Mouse (Mus musculus) adrenal gland, adult 18-20 months (tissue): Measurements from ENCODE around the gene Pnmal1. TPM values are rescaled to one million over a fixed set of nuclear protein-coding genes. Genes with fewer than 3 reads are reported as not detected.

Source experiments
- DNase-seq, 2 experiments: peaks; one replicate each; pipeline ENCODE4 v3.0.0; 2021 to 2022; ENCODE audit warnings: low spot score in 2 of 2
- total RNA-seq, 2 experiments: library from RNA; stranded (reverse); gene quantifications; 1 replicate in 1 of 2; 2 replicates in 1 of 2; pipeline ENCODE4 v1.2.3; 2021

The Pnmal1 gene
- total RNA-seq, 2 experiments from 2014 or later = 3.5 to 4.0 TPM

- DNase-seq = no peak
These were observed 36.0 kb upstream of the Pnmal1 start for GRCm38 (mm10) chr7:16923283-16924036.

GRCm38 (mm10) chr7:16924037-16924834 is 35.2 kb upstream of the Pnmal1 start, which contains the start of gene Calm3:
Calm3 (minus strand) TSS chr7:16924114.
- DNase-seq = peak; percentile 98

DNA sequence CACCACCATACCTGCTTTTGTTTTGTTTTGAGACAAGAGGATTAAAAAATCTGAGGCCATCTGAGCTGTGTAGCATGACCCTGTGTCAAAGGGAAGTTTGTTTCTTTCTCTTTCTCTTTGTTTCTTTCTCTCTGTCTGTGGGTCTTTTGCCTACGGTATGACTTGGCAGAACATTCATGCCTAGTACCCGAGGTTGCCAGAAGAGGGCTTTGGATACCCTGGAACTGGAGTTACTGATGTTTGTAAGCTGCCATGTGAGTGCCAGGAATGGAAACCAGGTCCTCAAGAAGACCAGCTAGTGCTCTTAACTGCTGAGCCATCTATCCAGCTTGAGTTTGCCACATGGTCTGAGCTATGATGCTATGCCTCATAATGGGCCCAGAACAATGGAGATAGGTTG is 31.1 kb upstream of the Pnmal1 start:
- DNase-seq = no peak

DNA sequence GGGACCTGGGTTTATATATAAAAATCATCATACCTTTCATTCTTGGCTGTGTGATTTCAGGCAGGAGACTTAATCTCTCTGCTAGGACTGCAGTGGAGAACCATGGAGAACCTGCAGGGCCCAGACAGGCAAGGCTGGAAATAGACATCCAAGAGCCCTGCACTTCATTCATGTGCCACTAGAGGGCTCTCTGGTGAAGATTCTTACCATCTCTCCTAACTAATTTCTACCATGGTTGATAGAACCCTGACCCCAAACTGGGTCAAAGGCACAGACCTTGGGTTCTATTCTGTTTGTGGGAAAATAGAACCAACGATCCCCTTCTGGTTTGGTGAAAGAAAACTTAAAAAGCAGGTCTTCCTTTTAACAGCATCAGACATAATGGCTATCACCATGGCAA is 28.6 kb upstream of the Pnmal1 start:
- no peak for DNase-seq

DNA sequence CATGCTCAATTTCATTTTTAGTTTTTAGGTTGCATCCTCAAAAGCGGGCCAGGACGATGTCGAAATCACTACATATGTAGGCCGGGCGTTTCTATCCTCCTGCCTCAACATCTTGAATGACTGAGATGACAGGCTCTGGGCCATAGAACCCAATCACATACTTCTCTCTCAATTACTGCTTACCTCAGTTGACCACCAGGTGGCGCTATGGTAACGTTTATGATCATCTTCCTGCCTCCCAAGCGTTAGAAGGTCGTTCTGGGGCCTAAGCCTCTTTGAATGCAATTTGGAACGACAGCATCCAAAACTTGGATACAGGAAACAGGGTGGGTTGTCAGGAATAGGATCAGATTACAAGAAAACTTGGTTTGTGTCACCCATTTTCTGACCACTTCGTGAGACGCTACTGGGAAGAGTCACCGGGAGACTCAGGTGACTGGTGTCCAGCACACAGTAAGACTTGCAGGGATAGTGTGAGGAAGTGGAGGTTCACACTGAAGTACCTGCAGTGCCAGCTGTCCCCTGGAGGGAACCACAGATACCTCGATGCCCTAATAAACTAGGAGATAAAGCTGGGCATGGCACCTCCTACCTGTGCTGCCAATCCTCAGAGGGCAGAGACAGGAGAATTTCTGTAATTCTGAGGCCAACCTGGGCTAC is 27.4 kb upstream of the Pnmal1 start:
- peak; percentile 81 to 83 for DNase-seq

- no peak for DNase-seq
These were observed 26.5 kb upstream of the Pnmal1 start for GRCm38 (mm10) chr7:16932704-16933577.

DNA sequence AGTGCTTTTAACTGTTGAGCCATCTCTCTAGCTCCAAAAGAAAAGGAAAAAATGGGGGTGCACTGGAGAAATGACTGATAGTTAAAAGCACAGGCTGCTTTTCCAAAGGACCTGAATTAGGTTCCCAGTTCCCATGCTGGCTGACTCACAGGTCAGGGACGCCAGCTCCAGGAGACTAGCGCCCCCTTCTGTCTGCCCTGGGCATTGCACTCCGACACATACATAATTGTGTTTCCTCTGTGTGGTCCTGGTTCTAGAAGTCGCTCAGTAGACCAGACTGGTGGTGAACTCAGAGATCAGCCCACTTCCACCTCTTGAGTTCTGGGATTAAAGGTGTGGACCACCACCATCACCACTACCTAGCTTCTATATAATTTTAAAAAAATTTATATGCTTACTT is 22.2 kb upstream of the Pnmal1 start:
- no peak for DNase-seq

GRCm38 (mm10) chr7:16938117-16938791 is 21.2 kb upstream of the Pnmal1 start:
- no peak for DNase-seq

DNA sequence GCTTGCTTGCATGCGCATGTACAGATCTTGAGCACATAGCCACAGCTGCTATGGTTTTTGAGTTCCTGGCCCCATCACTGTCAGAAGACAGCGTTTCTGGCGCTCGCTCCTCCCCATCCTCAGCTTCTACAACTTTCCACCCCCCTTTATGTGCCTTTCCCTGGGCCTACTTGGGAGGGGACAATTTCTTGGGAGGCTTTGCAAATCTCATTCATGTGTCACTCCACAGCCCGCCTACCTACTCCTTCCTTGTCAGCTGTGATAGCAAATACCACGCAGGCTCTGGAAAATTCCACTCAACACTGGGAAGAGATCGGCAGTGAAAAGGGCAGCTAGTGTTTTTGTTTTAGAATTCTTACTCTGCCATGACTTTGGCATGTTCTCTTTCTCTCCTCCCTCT is 19.2 kb upstream of the Pnmal1 start:
- no peak for DNase-seq

DNA sequence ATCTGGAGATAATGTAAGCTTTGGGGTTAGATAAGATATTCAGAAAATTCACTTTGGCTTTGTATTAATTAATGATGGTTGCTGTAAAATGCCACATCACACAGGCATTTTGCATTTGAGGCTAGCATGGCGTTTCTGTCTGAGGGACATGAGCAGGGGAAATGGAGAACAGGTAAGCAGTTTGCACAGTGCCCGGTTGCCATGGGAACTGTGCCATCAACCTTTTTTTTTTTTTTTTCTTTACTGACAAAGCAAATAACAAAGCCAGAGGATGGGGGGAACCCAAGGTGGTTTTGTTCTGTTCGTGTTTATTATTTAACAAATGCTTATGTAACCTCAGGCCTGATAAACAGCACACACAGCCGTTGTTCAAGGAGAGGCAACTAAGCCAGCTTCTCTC is 16.6 kb upstream of the Pnmal1 start:
- no peak for DNase-seq

GRCm38 (mm10) chr7:16944061-16944807 is 15.2 kb upstream of the Pnmal1 start, which contains the start of gene Pnmal2:
Pnmal2 (plus strand) TSS chr7:16944682.
- DNase-seq = peak; percentile 70 to 79

GRCm38 (mm10) chr7:16944808-16945315 is 14.6 kb upstream of the Pnmal1 start:
- no peak for DNase-seq

DNA sequence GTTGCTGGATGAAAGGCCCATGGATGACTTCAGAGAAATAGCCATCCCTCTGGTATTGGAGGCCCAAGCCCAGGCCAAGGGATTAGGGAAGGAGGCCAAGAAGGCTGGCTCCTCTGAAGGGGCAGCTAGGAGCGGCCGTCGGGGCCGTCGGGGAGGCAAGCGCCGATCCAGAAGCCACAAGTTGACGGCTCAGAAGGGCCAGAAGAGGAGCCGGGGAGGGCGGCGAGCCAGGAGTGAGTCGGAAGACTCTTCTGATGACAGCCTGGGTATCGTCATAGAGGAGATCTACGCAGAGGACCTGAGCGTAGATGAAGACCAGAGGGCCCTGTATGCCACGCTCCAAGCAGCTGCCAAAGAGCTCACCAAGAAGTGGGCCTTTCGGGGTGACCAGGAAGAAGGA is 14.1 kb upstream of the Pnmal1 start:
- DNase-seq = no peak

GRCm38 (mm10) chr7:16946441-16947348 is 12.8 kb upstream of the Pnmal1 start:
- DNase-seq = no peak

GRCm38 (mm10) chr7:16947349-16947895 is 12.1 kb upstream of the Pnmal1 start:
- DNase-seq = no peak

- no peak for DNase-seq
These were observed 11.5 kb upstream of the Pnmal1 start for GRCm38 (mm10) chr7:16947959-16948361.

DNA sequence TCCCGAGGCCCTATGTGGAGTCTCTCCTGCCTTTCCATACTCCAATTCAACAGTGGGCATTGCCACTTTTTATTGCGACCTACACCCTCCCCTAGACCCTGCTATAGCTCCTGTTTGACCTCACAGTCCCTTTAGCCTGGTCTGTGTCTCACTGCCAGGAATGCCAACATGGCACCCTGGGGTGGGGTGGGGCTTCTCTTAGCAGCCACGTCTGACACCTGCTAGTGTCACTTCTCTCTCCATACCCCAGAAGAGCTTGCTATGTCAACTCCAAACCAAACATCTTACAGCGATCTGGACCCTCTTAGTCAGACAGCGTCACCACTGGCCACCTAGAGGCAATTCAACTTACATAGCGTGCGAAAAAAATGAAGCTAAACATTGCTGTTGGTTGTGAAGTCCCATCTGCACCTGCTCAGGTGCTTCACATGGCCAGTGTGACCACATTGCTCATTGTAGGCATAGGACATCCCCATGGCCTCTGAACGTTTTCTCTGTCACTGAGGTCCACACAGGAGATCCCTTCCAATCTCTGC is 10.5 kb upstream of the Pnmal1 start:
- DNase-seq = no peak
